Mouse (Mus musculus): Measurements from ENCODE around the gene Mindy3. TPM values are rescaled to one million over a fixed set of nuclear protein-coding genes. Genes with fewer than 3 reads are reported as not detected.

Mindy3 gene
- total and polyA plus RNA-seq, 2 experiments from 2014 or later = 48.4 to 60.4 TPM

- no peak for TF ChIP-seq CTCF (IDR thresholded peaks at IDR 0.05; ENCODE audit: low read depth)
- Histone ChIP-seq H3K9me3 (ENCODE audit: low read length) (no peaks in the 10 kb centered on the region), H3K27ac (ENCODE audit: low read depth, low read length) (no peak overlapping the region), H3K9ac (no peak overlapping the region), H3K27me3 (ENCODE audit: insufficient read depth, low read length) (no peaks in the 10 kb centered on the region), H3K4me2 (ENCODE audit: low read depth) (no peak overlapping the region), H3K4me3 (ENCODE audit: low read depth, low read length) (no peak overlapping the region), H3K36me3 (ENCODE audit: insufficient read depth) (peaks cover 2% of the 10 kb centered on the region; the same call in 1 of the 2 replicates), H3K4me1 (ENCODE audit: insufficient read depth) (no peaks in the 10 kb centered on the region)
- ATAC-seq (no peak), DNase-seq (no peak)
- 96% methylated on average over 5 of the region's 5 CpGs for WGBS
Measured at GRCm38 (mm10) chr2:12378591-12378990, 40.7 kb downstream of the Mindy3 start.

- ATAC-seq (no peak), DNase-seq (no peak)
- Histone ChIP-seq H3K36me3 (ENCODE audit: insufficient read depth) (0 out of 2 replicates have a peak, but pooled peaks cover 2% of the 10 kb centered on the region), H3K27me3 (ENCODE audit: insufficient read depth, low read length) (no peaks in the 10 kb centered on the region), H3K4me3 (ENCODE audit: low read depth, low read length) (no peak overlapping the region), H3K9ac (no peak overlapping the region), H3K9me3 (ENCODE audit: low read length) (no peaks in the 10 kb centered on the region), H3K4me1 (ENCODE audit: insufficient read depth) (no peaks in the 10 kb centered on the region), H3K4me2 (ENCODE audit: low read depth) (no peak overlapping the region), H3K27ac (ENCODE audit: low read depth, low read length) (no peak overlapping the region)
- no peak; the same call in 1 of the 2 replicates for TF ChIP-seq CTCF (IDR thresholded peaks at IDR 0.05; ENCODE audit: low read depth)
- 21% methylated on average over 1 of the region's 1 CpGs for WGBS
Measured at GRCm38 (mm10) chr2:12377024-12377423, 42.2 kb downstream of the Mindy3 start.

DNA sequence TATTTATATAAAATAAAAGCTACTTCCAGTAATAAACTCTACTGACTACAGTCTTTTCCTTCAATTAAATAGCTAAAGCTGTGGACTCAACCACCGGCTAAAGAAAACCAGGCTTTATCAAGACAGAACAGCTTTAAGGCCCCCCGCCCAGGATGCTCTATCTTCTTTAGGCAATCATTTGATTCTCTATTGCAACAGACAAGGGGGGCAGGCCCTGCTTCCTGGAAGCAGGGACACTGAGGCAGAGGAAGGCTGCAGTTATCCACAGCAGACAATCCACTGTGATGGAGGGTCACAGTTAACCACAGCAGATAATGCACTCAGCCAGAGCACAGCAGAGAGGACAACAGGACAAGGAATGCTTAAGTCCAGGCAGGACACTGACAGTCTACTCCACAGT is 46.4 kb downstream of the Mindy3 start:
- no peaks in the 10 kb centered on the region for H3K4me1 ChIP-seq (ENCODE audit: insufficient read depth)
- H3K27me3 ChIP-seq (ENCODE audit: insufficient read depth, low read length) = no peaks in the 10 kb centered on the region
- ATAC-seq = no peak
- DNase-seq = no peak
- no peaks in the 10 kb centered on the region for H3K36me3 ChIP-seq (ENCODE audit: insufficient read depth)
- no peak overlapping the region for H3K9ac ChIP-seq
- H3K4me2 ChIP-seq (ENCODE audit: low read depth) = no peak overlapping the region
- no peak for TF ChIP-seq CTCF (IDR thresholded peaks at IDR 0.05; ENCODE audit: low read depth)
- no peak overlapping the region for H3K4me3 ChIP-seq (ENCODE audit: low read depth, low read length)
- H3K27ac ChIP-seq (ENCODE audit: low read depth, low read length) = no peak overlapping the region
- no peaks in the 10 kb centered on the region for H3K9me3 ChIP-seq (ENCODE audit: low read length)
- 93% methylated on average over 2 of the region's 2 CpGs for WGBS

- H3K9ac ChIP-seq = no peak overlapping the region
- no peak overlapping the region for H3K27ac ChIP-seq (ENCODE audit: low read depth, low read length)
- ATAC-seq (no peak), DNase-seq (no peak)
- no peaks in the 10 kb centered on the region for H3K36me3 ChIP-seq (ENCODE audit: insufficient read depth)
- 98% methylated on average over 4 of the region's 4 CpGs for WGBS
- H3K9me3 ChIP-seq (ENCODE audit: low read length) = no peaks in the 10 kb centered on the region
- no peak overlapping the region for H3K4me2 ChIP-seq (ENCODE audit: low read depth)
- no peaks in the 10 kb centered on the region for H3K27me3 ChIP-seq (ENCODE audit: insufficient read depth, low read length)
- H3K4me1 ChIP-seq (ENCODE audit: insufficient read depth) = no peaks in the 10 kb centered on the region
- no peak for TF ChIP-seq CTCF (IDR thresholded peaks at IDR 0.05; ENCODE audit: low read depth)
- H3K4me3 ChIP-seq (ENCODE audit: low read depth, low read length) = no peak overlapping the region
Measured at GRCm38 (mm10) chr2:12371401-12371800, 47.9 kb downstream of the Mindy3 start.

GRCm38 (mm10) chr2:12368451-12368850 is 50.8 kb downstream of the Mindy3 start:
- Histone ChIP-seq H3K9ac (no peak overlapping the region), H3K4me2 (ENCODE audit: low read depth) (no peak overlapping the region), H3K4me1 (ENCODE audit: insufficient read depth) (no peaks in the 10 kb centered on the region), H3K4me3 (ENCODE audit: low read depth, low read length) (no peak overlapping the region), H3K9me3 (ENCODE audit: low read length) (no peaks in the 10 kb centered on the region), H3K27me3 (ENCODE audit: insufficient read depth, low read length) (no peaks in the 10 kb centered on the region), H3K36me3 (ENCODE audit: insufficient read depth) (0 out of 2 replicates have a peak, but pooled peaks cover under 1% of the 10 kb centered on the region), H3K27ac (ENCODE audit: low read depth, low read length) (no peak overlapping the region)
- 54% methylated on average over 2 of the region's 2 CpGs for WGBS
- no peak for ATAC-seq
- no peak for TF ChIP-seq CTCF (IDR thresholded peaks at IDR 0.05; ENCODE audit: low read depth)
- DNase-seq = no peak

DNA sequence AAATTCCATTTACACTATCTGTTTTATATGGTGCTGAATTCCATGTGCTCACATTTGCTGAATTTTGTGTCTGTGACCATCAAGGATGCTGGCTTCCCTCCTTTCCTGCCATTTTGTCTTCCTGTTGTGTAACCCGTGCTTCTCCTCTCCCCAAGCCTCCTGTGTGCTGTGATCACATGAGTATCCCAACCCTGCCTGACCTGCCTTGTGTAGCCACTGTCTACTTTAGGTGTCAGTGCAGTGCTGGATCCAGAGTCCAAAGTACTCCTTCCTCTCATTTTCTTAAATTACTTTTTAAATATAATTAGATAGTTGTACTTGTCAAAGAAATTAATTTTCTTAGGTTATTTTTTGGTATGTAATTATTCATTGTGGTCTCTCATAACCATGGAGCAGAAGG is 51.3 kb downstream of the Mindy3 start:
- no peak for ATAC-seq
- H3K4me1 ChIP-seq (ENCODE audit: insufficient read depth) = no peaks in the 10 kb centered on the region
- no peak for TF ChIP-seq CTCF (IDR thresholded peaks at IDR 0.05; ENCODE audit: low read depth)
- no peak overlapping the region for H3K4me2 ChIP-seq (ENCODE audit: low read depth)
- DNase-seq = no peak
- H3K36me3 ChIP-seq (ENCODE audit: insufficient read depth) = 0 out of 2 replicates have a peak, but pooled peaks cover 3% of the 10 kb centered on the region
- no peak overlapping the region for H3K27ac ChIP-seq (ENCODE audit: low read depth, low read length)
- WGBS = 82% methylated on average over 1 of the region's 1 CpGs
- H3K4me3 ChIP-seq (ENCODE audit: low read depth, low read length) = no peak overlapping the region
- no peaks in the 10 kb centered on the region for H3K9me3 ChIP-seq (ENCODE audit: low read length)
- no peak overlapping the region for H3K9ac ChIP-seq
- no peaks in the 10 kb centered on the region for H3K27me3 ChIP-seq (ENCODE audit: insufficient read depth, low read length)

DNA sequence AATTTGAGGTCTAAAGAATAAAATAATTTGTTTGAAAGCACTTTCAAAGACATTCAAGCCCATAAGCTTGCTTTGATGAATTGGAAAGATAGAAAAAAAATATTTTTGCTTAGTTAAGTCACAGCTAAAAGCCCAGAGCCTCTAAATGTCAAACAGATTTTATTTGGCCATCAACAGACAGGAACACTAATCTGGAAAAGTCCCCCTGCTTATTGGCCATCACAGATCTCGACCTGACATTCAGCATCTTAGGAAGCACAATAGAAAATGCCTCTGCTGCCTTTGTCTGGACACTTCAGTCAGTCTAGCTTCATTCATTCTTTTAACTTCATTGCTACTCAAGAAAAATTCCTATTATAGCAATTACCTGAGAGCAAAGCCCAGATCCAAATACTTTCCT is 58.0 kb downstream of the Mindy3 start:
- no peak for DNase-seq
- Histone ChIP-seq H3K9ac (no peak overlapping the region), H3K9me3 (ENCODE audit: low read length) (no peaks in the 10 kb centered on the region), H3K27ac (ENCODE audit: low read depth, low read length) (no peak overlapping the region), H3K36me3 (ENCODE audit: insufficient read depth) (peaks cover 7% of the 10 kb centered on the region), H3K4me1 (ENCODE audit: insufficient read depth) (no peaks in the 10 kb centered on the region), H3K4me3 (ENCODE audit: low read depth, low read length) (no peak overlapping the region), H3K27me3 (ENCODE audit: insufficient read depth, low read length) (no peaks in the 10 kb centered on the region), H3K4me2 (ENCODE audit: low read depth) (no peak overlapping the region)
- no peak for TF ChIP-seq CTCF (IDR thresholded peaks at IDR 0.05; ENCODE audit: low read depth)
- 67% methylated on average over 1 of the region's 1 CpGs for WGBS
- no peak for ATAC-seq
